Mouse (Mus musculus): ENCODE measurements at regions not wholly inside any gene's neighbourhood (a gene's known extent, or its start where the extent isn't known, plus 50 kb on each side); places are given as distances from the start of the nearest gene placed in this dataset.

GRCm38 (mm10) chr1:35841626-35842025, 226.6 kb upstream of the Hs6st1 start:
- DNase-seq, result no peak

GRCm38 (mm10) chr1:35842707-35843106, 225.5 kb upstream of the Hs6st1 start:
- no peak for DNase-seq

- no peak for DNase-seq
Observed at GRCm38 (mm10) chr1:35843566-35843965, 224.6 kb upstream of the Hs6st1 start.

GRCm38 (mm10) chr1:35846224-35846936, 221.8 kb upstream of the Hs6st1 start:
- peak in 1 of 2 experiments; percentile 30 for DNase-seq

- no peak for DNase-seq
Observed at GRCm38 (mm10) chr1:35848160-35848954, 219.8 kb upstream of the Hs6st1 start.

GRCm38 (mm10) chr1:35849406-35850190, 218.6 kb upstream of the Hs6st1 start:
- DNase-seq, result no peak

GRCm38 (mm10) chr1:35850191-35850545, 218.0 kb upstream of the Hs6st1 start:
- DNase-seq, result peak in 1 of 2 experiments; percentile 10

GRCm38 (mm10) chr1:35850566-35851085, 217.6 kb upstream of the Hs6st1 start:
- no peak for DNase-seq

GRCm38 (mm10) chr1:35851681-35852409, 216.4 kb upstream of the Hs6st1 start:
- DNase-seq, result no peak

- DNase-seq, result no peak
Observed at GRCm38 (mm10) chr1:35853018-35853417, 215.2 kb upstream of the Hs6st1 start.

GRCm38 (mm10) chr1:35855650-35856049, 212.6 kb upstream of the Hs6st1 start:
- no peak for DNase-seq

GRCm38 (mm10) chr1:35858342-35858741, 209.9 kb upstream of the Hs6st1 start:
- peak; percentile 7 to 54 for DNase-seq

- DNase-seq, result no peak
Observed at GRCm38 (mm10) chr1:35860779-35861178, 207.4 kb upstream of the Hs6st1 start.

GRCm38 (mm10) chr1:35862196-35862595, 206.0 kb upstream of the Hs6st1 start:
- no peak for DNase-seq

- no peak for DNase-seq
Observed at GRCm38 (mm10) chr1:35862661-35863060, 205.5 kb upstream of the Hs6st1 start.

GRCm38 (mm10) chr1:35864246-35864645, 204.0 kb upstream of the Hs6st1 start:
- DNase-seq, result no peak

- no peak for DNase-seq
Observed at GRCm38 (mm10) chr1:35865263-35865662, 202.9 kb upstream of the Hs6st1 start.

- DNase-seq, result no peak
Observed at GRCm38 (mm10) chr1:35866643-35867042, 201.6 kb upstream of the Hs6st1 start.

GRCm38 (mm10) chr1:35869381-35870143, 198.6 kb upstream of the Hs6st1 start:
- peak; percentile 31 to 74 for DNase-seq

- no peak for DNase-seq
Observed at GRCm38 (mm10) chr1:35870144-35870827, 197.9 kb upstream of the Hs6st1 start.

- no peak for DNase-seq
Observed at GRCm38 (mm10) chr1:35873038-35873437, 195.2 kb upstream of the Hs6st1 start.

All from kidney, postnatal 25 days (tissue).